Mouse (Mus musculus): ENCODE data around the gene Ust. TPM values are rescaled to one million over a fixed set of nuclear protein-coding genes. Genes with fewer than 3 reads are reported as not detected.

The Ust gene
- polyA plus RNA-seq, 1 experiment from 2014 or later: 6.6 TPM

- Histone ChIP-seq H3K9ac (ENCODE audit: low read length) (no peak overlapping the region), H3K9me3 (ENCODE audit: control insufficient read depth, low read length) (no peaks in the 10 kb centered on the region), H3K4me1 (ENCODE audit: control insufficient read depth, insufficient read depth, low read length) (no peaks in the 10 kb centered on the region; the same call in 1 of the 2 replicates), H3K4me3 (ENCODE audit: low read depth, low read length) (no peak overlapping the region), H3K27me3 (ENCODE audit: control insufficient read depth, insufficient read depth, low read length) (no peaks in the 10 kb centered on the region), H3K27ac (ENCODE audit: low read depth, low read length) (no peak overlapping the region), H3K36me3 (ENCODE audit: control insufficient read depth, insufficient read depth, low read length) (no peaks in the 10 kb centered on the region), H3K4me2 (ENCODE audit: low read depth) (no peak overlapping the region)
- no peak for DNase-seq (ENCODE audit: low spot score)
- 54% methylated on average over 2 of the region's 2 CpGs for WGBS
- no peak for ATAC-seq (ENCODE audit: insufficient read depth, low FRiP score, low TSS enrichment)
Observed at GRCm38 (mm10) chr10:8487388-8487787, 31.2 kb downstream of the Ust start.

GRCm38 (mm10) chr10:8484487-8484886, 34.1 kb downstream of the Ust start:
- WGBS: 90% methylated on average over 4 of the region's 4 CpGs
- no peak overlapping the region for H3K9ac ChIP-seq (ENCODE audit: low read length)
- ATAC-seq (ENCODE audit: insufficient read depth, low FRiP score, low TSS enrichment) (no peak), DNase-seq (ENCODE audit: low spot score) (no peak)
- H3K27ac ChIP-seq (ENCODE audit: low read depth, low read length): no peak overlapping the region
- H3K27me3 ChIP-seq (ENCODE audit: control insufficient read depth, insufficient read depth, low read length): no peaks in the 10 kb centered on the region
- H3K4me3 ChIP-seq (ENCODE audit: low read depth, low read length): no peak overlapping the region
- no peak overlapping the region for H3K4me2 ChIP-seq (ENCODE audit: low read depth)
- H3K36me3 ChIP-seq (ENCODE audit: control insufficient read depth, insufficient read depth, low read length): no peaks in the 10 kb centered on the region
- H3K4me1 ChIP-seq (ENCODE audit: control insufficient read depth, insufficient read depth, low read length): no peaks in the 10 kb centered on the region; the same call in 1 of the 2 replicates
- H3K9me3 ChIP-seq (ENCODE audit: control insufficient read depth, low read length): no peaks in the 10 kb centered on the region

GRCm38 (mm10) chr10:8482779-8483178, 35.8 kb downstream of the Ust start:
- H3K9ac ChIP-seq (ENCODE audit: low read length): no peak overlapping the region
- DNase-seq (ENCODE audit: low spot score) (no peak), ATAC-seq (ENCODE audit: insufficient read depth, low FRiP score, low TSS enrichment) (no peak)
- WGBS: 90% methylated on average over 4 of the region's 4 CpGs
- no peaks in the 10 kb centered on the region for H3K9me3 ChIP-seq (ENCODE audit: control insufficient read depth, low read length)
- no peak overlapping the region for H3K4me2 ChIP-seq (ENCODE audit: low read depth)
- H3K4me1 ChIP-seq (ENCODE audit: control insufficient read depth, insufficient read depth, low read length): no peaks in the 10 kb centered on the region
- H3K27ac ChIP-seq (ENCODE audit: low read depth, low read length): no peak overlapping the region
- no peak overlapping the region for H3K4me3 ChIP-seq (ENCODE audit: low read depth, low read length)
- H3K36me3 ChIP-seq (ENCODE audit: control insufficient read depth, insufficient read depth, low read length): no peaks in the 10 kb centered on the region
- H3K27me3 ChIP-seq (ENCODE audit: control insufficient read depth, insufficient read depth, low read length): no peaks in the 10 kb centered on the region

- Histone ChIP-seq H3K27me3 (ENCODE audit: control insufficient read depth, insufficient read depth, low read length) (no peaks in the 10 kb centered on the region), H3K9ac (ENCODE audit: low read length) (no peak overlapping the region), H3K4me2 (ENCODE audit: low read depth) (no peak overlapping the region), H3K36me3 (ENCODE audit: control insufficient read depth, insufficient read depth, low read length) (no peaks in the 10 kb centered on the region), H3K4me1 (ENCODE audit: control insufficient read depth, insufficient read depth, low read length) (no peaks in the 10 kb centered on the region), H3K4me3 (ENCODE audit: low read depth, low read length) (no peak overlapping the region), H3K9me3 (ENCODE audit: control insufficient read depth, low read length) (no peaks in the 10 kb centered on the region), H3K27ac (ENCODE audit: low read depth, low read length) (no peak overlapping the region)
- WGBS: 94% methylated on average over 2 of the region's 2 CpGs
- ATAC-seq (ENCODE audit: insufficient read depth, low FRiP score, low TSS enrichment): no peak
- DNase-seq (ENCODE audit: low spot score): no peak
Observed at GRCm38 (mm10) chr10:8479779-8480178, 38.8 kb downstream of the Ust start.

- no peaks in the 10 kb centered on the region for H3K4me1 ChIP-seq (ENCODE audit: control insufficient read depth, insufficient read depth, low read length)
- no peaks in the 10 kb centered on the region for H3K27me3 ChIP-seq (ENCODE audit: control insufficient read depth, insufficient read depth, low read length)
- DNase-seq (ENCODE audit: low spot score): no peak
- no peak overlapping the region for H3K4me2 ChIP-seq (ENCODE audit: low read depth)
- H3K4me3 ChIP-seq (ENCODE audit: low read depth, low read length): no peak overlapping the region
- 88% methylated on average over 8 of the region's 8 CpGs for WGBS
- no peaks in the 10 kb centered on the region for H3K9me3 ChIP-seq (ENCODE audit: control insufficient read depth, low read length)
- no peaks in the 10 kb centered on the region for H3K36me3 ChIP-seq (ENCODE audit: control insufficient read depth, insufficient read depth, low read length)
- H3K27ac ChIP-seq (ENCODE audit: low read depth, low read length): no peak overlapping the region
- no peak for ATAC-seq (ENCODE audit: insufficient read depth, low FRiP score, low TSS enrichment)
- no peak overlapping the region for H3K9ac ChIP-seq (ENCODE audit: low read length)
Observed at GRCm38 (mm10) chr10:8477936-8478335, 40.7 kb downstream of the Ust start.

- no peak for ATAC-seq (ENCODE audit: insufficient read depth, low FRiP score, low TSS enrichment)
- no peaks in the 10 kb centered on the region for H3K4me1 ChIP-seq (ENCODE audit: control insufficient read depth, insufficient read depth, low read length)
- no peak overlapping the region for H3K4me2 ChIP-seq (ENCODE audit: low read depth)
- H3K36me3 ChIP-seq (ENCODE audit: control insufficient read depth, insufficient read depth, low read length): no peaks in the 10 kb centered on the region
- H3K9ac ChIP-seq (ENCODE audit: low read length): no peak overlapping the region
- H3K4me3 ChIP-seq (ENCODE audit: low read depth, low read length): no peak overlapping the region
- H3K27me3 ChIP-seq (ENCODE audit: control insufficient read depth, insufficient read depth, low read length): no peaks in the 10 kb centered on the region
- H3K9me3 ChIP-seq (ENCODE audit: control insufficient read depth, low read length): no peaks in the 10 kb centered on the region
- DNase-seq (ENCODE audit: low spot score): no peak
- no peak overlapping the region for H3K27ac ChIP-seq (ENCODE audit: low read depth, low read length)
- WGBS: 94% methylated on average over 12 of the region's 12 CpGs
Observed at GRCm38 (mm10) chr10:8471995-8472394, 46.6 kb downstream of the Ust start.

- Histone ChIP-seq H3K27ac (ENCODE audit: low read depth, low read length) (no peak overlapping the region), H3K9me3 (ENCODE audit: control insufficient read depth, low read length) (no peaks in the 10 kb centered on the region), H3K4me3 (ENCODE audit: low read depth, low read length) (no peak overlapping the region), H3K4me2 (ENCODE audit: low read depth) (no peak overlapping the region), H3K36me3 (ENCODE audit: control insufficient read depth, insufficient read depth, low read length) (no peaks in the 10 kb centered on the region), H3K9ac (ENCODE audit: low read length) (no peak overlapping the region), H3K4me1 (ENCODE audit: control insufficient read depth, insufficient read depth, low read length) (no peaks in the 10 kb centered on the region), H3K27me3 (ENCODE audit: control insufficient read depth, insufficient read depth, low read length) (no peaks in the 10 kb centered on the region)
- WGBS: 71% methylated on average over 5 of the region's 5 CpGs
- DNase-seq (ENCODE audit: low spot score): no peak
- ATAC-seq (ENCODE audit: insufficient read depth, low FRiP score, low TSS enrichment): no peak
Observed at GRCm38 (mm10) chr10:8471012-8471411, 47.6 kb downstream of the Ust start.

GRCm38 (mm10) chr10:8469516-8469915, 49.1 kb downstream of the Ust start:
- 71% methylated on average over 3 of the region's 3 CpGs for WGBS
- DNase-seq (ENCODE audit: low spot score): no peak

GRCm38 (mm10) chr10:8468651-8469386, 49.8 kb downstream of the Ust start:
- no peaks in the 10 kb centered on the region for H3K36me3 ChIP-seq (ENCODE audit: control insufficient read depth, insufficient read depth, low read length)
- H3K9ac ChIP-seq (ENCODE audit: low read length): no peak overlapping the region
- H3K4me2 ChIP-seq (ENCODE audit: low read depth): no peak overlapping the region
- H3K27ac ChIP-seq (ENCODE audit: low read depth, low read length): no peak overlapping the region
- no peaks in the 10 kb centered on the region for H3K27me3 ChIP-seq (ENCODE audit: control insufficient read depth, insufficient read depth, low read length)
- no peak for ATAC-seq (ENCODE audit: insufficient read depth, low FRiP score, low TSS enrichment)
- no peaks in the 10 kb centered on the region for H3K4me1 ChIP-seq (ENCODE audit: control insufficient read depth, insufficient read depth, low read length)
- DNase-seq (ENCODE audit: low spot score): no peak
- H3K9me3 ChIP-seq (ENCODE audit: control insufficient read depth, low read length): no peaks in the 10 kb centered on the region
- 81% methylated on average over 5 of the region's 5 CpGs for WGBS
- no peak overlapping the region for H3K4me3 ChIP-seq (ENCODE audit: low read depth, low read length)

More at GRCm38 (mm10) chr10:8469516-8469915, 49.1 kb downstream of the Ust start:
- Histone ChIP-seq H3K9ac (ENCODE audit: low read length) (no peak overlapping the region), H3K36me3 (ENCODE audit: control insufficient read depth, insufficient read depth, low read length) (no peaks in the 10 kb centered on the region), H3K27me3 (ENCODE audit: control insufficient read depth, insufficient read depth, low read length) (no peaks in the 10 kb centered on the region), H3K4me3 (ENCODE audit: low read depth, low read length) (no peak overlapping the region), H3K27ac (ENCODE audit: low read depth, low read length) (no peak overlapping the region), H3K4me1 (ENCODE audit: control insufficient read depth, insufficient read depth, low read length) (no peaks in the 10 kb centered on the region), H3K4me2 (ENCODE audit: low read depth) (no peak overlapping the region), H3K9me3 (ENCODE audit: control insufficient read depth, low read length) (no peaks in the 10 kb centered on the region)
- ATAC-seq (ENCODE audit: insufficient read depth, low FRiP score, low TSS enrichment): no peak
